Mouse (Mus musculus) myocyte (in vitro differentiated cells): ENCODE measurements around the gene Naaladl2.

Experiments used
- MAX ChIP-seq: IDR thresholded peaks from one replicate; pipeline ENCODE4 v1.6.1; 2011; ENCODE audit warnings: low read depth, mild to moderate bottlenecking, control low read depth
- POLR2A ChIP-seq: IDR thresholded peaks from one replicate; pipeline ENCODE4 v1.6.1; 2011; ENCODE audit warnings: low read depth, mild to moderate bottlenecking, control low read depth, moderate library complexity; ENCODE audit not compliant: insufficient read length
- TCF12 ChIP-seq: IDR thresholded peaks from one replicate; pipeline ENCODE4 v1.6.1; 2011; ENCODE audit warnings: mild to moderate bottlenecking, control low read depth; ENCODE audit not compliant: poor library complexity, insufficient read depth, severe bottlenecking

DNA sequence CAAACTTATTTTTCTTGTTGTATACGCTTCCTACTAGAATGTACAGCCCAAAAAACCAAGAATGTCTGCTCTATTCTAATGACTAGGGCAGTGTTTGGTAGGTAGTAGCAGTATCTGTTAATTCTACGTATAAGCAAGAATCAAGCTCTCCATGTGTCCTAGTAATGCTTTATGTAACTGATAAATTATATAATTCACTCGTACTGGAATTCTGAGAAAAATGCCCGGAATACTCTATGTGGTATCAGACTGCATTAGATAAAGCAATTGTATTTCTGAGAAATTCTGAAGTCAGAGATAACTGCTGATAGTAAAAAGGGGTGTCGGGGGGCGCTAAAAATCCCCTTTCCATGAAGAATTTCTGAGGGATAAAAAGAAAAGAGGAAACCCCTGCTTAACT is 950 bp downstream of the Naaladl2 start:
- TF ChIP-seq TCF12: no peak
- no peak for TF ChIP-seq POLR2A
- no peak for TF ChIP-seq MAX
